Mouse (Mus musculus): Measurements from ENCODE around the gene Capn15.

DNA sequence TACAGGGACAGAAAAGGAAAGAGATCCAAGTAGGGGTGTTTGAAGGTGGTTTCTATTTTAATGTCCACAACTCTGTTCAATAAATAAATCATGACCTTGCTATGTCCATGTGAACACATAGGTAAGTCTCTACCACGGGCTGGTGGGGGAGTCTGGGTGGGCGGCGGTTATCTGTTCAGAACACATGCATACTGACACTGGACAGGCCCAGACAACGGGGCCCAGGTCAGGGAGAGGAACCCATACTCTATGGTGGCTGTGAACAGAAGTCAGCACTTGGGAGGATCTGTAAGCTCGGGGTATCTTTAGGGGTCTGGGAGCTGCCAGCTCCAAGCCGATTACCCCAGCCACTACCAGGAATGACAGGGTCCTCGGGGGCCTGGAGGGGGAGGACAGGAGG, 39.2 kb downstream of the Capn15 start:
- TF ChIP-seq CTCF (IDR thresholded peaks at IDR 0.05 in 2 of 3, conservative IDR thresholded peaks at IDR 0.05 in 1 of 3; ENCODE audit: control insufficient read depth in 1 of 3, insufficient read depth in 1 of 3, low read depth in 2 of 3, low read length in 3 of 3, poor library complexity in 1 of 3, severe bottlenecking in 1 of 3), result no peak
- no peak for TF ChIP-seq POLR2AphosphoS2 (IDR thresholded peaks at IDR 0.05; ENCODE audit: low read length)
- TF ChIP-seq MYC (IDR thresholded peaks at IDR 0.05; ENCODE audit: low read depth, low read length), result no peak
- no peak for TF ChIP-seq MXI1 (IDR thresholded peaks at IDR 0.05; ENCODE audit: low read depth, low read length)
- no peak for TF ChIP-seq NELFE (IDR thresholded peaks at IDR 0.05; ENCODE audit: low read depth, low read length)

Measured in MEL (cell line).